Mouse (Mus musculus) subcutaneous adipose tissue, adult 2 months (tissue): ENCODE measurements around the gene Csf2rb. TPM values are rescaled to one million over a fixed set of nuclear protein-coding genes. Genes with fewer than 3 reads are reported as not detected.

Source experiments
- polyA plus RNA-seq: library from polyadenylated mRNA; depleted of rRNA; stranded (reverse); fragments of >200 nt; gene quantifications from 2 replicates; pipeline ENCODE4 v1.2.3, GENCODE M21; 2012; ENCODE audit warnings: low replicate concordance; rRNA removed

The Csf2rb gene
- polyA plus RNA-seq, result 26.1 and 46.1 TPM in 2 replicates

GRCm38 (mm10) chr15:78325671-78326339, at the start of gene Csf2rb:
Csf2rb (plus strand) TSS chr15:78325752.

GRCm38 (mm10) chr15:78305341-78305933, 20.1 kb upstream of the Csf2rb start, which contains the start of gene Csf2rb2:
Csf2rb2 (minus strand) TSS chr15:78305721.

GRCm38 (mm10) chr15:78395478-78395962, 70.0 kb downstream of the Csf2rb start, which contains the start of gene Tex33:
Tex33 (minus strand) TSS chr15:78395912.

Other genes with a start within 250 kb of the Csf2rb start
- gene Cacng2, start 205.7 kb upstream of the Csf2rb start, polyA plus RNA-seq, result not detected in 2 replicates
- 41.5 and 65.2 TPM in 2 replicates for gene Ift27, start 151.6 kb upstream of the Csf2rb start, polyA plus RNA-seq
- 0.13 TPM in 1 of 2 replicates, not detected in the other for gene Pvalb, start 119.4 kb upstream of the Csf2rb start, polyA plus RNA-seq
- 9.3 and 10.4 TPM in 2 replicates for gene Ncf4, start 81.0 kb upstream of the Csf2rb start, polyA plus RNA-seq
- 12.3 and 14.8 TPM in 2 replicates for gene Csf2rb2, start 20.0 kb upstream of the Csf2rb start, polyA plus RNA-seq
- gene Tex33, start 70.2 kb downstream of the Csf2rb start, polyA plus RNA-seq, result not detected in 2 replicates
- gene Tst, start 80.2 kb downstream of the Csf2rb start, polyA plus RNA-seq, result 43.8 and 76.3 TPM in 2 replicates
- 126 and 164 TPM in 2 replicates for gene Mpst, start 80.7 kb downstream of the Csf2rb start, polyA plus RNA-seq
- 294 and 304 TPM in 2 replicates for gene Kctd17, start 102.8 kb downstream of the Csf2rb start, polyA plus RNA-seq
- gene Tmprss6, start 142.9 kb downstream of the Csf2rb start, polyA plus RNA-seq, result 1.2 and 3.9 TPM in 2 replicates
- 4.6 and 26.4 TPM in 2 replicates for gene Il2rb, start 169.5 kb downstream of the Csf2rb start, polyA plus RNA-seq
- 46.2 and 80.3 TPM in 2 replicates for gene C1qtnf6, start 205.7 kb downstream of the Csf2rb start, polyA plus RNA-seq
- 0.09 TPM in 1 of 2 replicates, not detected in the other for gene Sstr3, start 218.9 kb downstream of the Csf2rb start, polyA plus RNA-seq
- 28.5 and 94.6 TPM in 2 replicates for gene Rac2, start 247.0 kb downstream of the Csf2rb start, polyA plus RNA-seq